Mouse (Mus musculus): ENCODE data around the gene Dlg2. TPM values are rescaled to one million over a fixed set of nuclear protein-coding genes. Genes with fewer than 3 reads are reported as not detected.

Dlg2 gene
- polyA plus RNA-seq, 1 experiment: 0.01 TPM

DNA sequence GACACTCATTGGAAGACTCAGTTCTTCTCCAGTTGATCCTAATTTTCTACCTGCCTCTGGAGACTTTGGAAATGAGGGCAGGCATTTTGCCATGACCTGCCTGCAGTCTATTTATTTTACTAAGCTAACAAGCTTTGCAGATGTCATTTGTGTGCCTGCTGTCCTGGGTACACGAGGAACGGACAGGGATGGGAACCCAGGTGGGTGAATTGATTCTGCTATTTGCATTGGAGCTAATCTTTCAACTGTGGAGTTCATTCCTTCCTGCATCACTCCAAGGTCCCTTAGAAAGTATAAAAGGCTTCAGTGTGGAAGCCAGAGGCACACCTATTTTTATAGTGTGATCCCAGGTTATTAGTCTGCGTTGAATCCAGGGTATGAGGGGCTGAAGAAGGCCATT, 406.3 kb downstream of the Dlg2 start:
- no peak overlapping the region for H3K4me3 ChIP-seq (ENCODE audit: insufficient read depth, poor library complexity, severe bottlenecking)
- H3K79me3 ChIP-seq (ENCODE audit: low read depth): no peaks in the 10 kb centered on the region
- no peaks in the 10 kb centered on the region for H3K36me3 ChIP-seq (ENCODE audit: control insufficient read depth, insufficient read depth)
- TF ChIP-seq MYOG (IDR thresholded peaks at IDR 0.05; ENCODE audit: control insufficient read depth, extremely low read depth, insufficient read length) (no peak), USF1 (IDR thresholded peaks at IDR 0.05; ENCODE audit: low read depth) (no peak), MAX (IDR thresholded peaks at IDR 0.05) (no peak), CTCF (IDR thresholded peaks at IDR 0.05; ENCODE audit: control insufficient read depth, insufficient read depth, insufficient read length) (no peak), MYOD1 (IDR thresholded peaks at IDR 0.05; ENCODE audit: control insufficient read depth, insufficient read length, low read depth) (no peak), CEBPB (IDR thresholded peaks at IDR 0.05; ENCODE audit: low read depth) (no peak), FOSL1 (IDR thresholded peaks at IDR 0.05; ENCODE audit: insufficient read depth, low read length, poor library complexity, severe bottlenecking) (no peak)
- H3ac ChIP-seq (ENCODE audit: control insufficient read depth, insufficient read length, low read depth): no peak overlapping the region
- no peaks in the 10 kb centered on the region for H3K27me3 ChIP-seq (ENCODE audit: control insufficient read depth, insufficient read depth, insufficient read length)
- H3K79me2 ChIP-seq (ENCODE audit: control insufficient read depth, insufficient read depth): no peaks in the 10 kb centered on the region

DNA sequence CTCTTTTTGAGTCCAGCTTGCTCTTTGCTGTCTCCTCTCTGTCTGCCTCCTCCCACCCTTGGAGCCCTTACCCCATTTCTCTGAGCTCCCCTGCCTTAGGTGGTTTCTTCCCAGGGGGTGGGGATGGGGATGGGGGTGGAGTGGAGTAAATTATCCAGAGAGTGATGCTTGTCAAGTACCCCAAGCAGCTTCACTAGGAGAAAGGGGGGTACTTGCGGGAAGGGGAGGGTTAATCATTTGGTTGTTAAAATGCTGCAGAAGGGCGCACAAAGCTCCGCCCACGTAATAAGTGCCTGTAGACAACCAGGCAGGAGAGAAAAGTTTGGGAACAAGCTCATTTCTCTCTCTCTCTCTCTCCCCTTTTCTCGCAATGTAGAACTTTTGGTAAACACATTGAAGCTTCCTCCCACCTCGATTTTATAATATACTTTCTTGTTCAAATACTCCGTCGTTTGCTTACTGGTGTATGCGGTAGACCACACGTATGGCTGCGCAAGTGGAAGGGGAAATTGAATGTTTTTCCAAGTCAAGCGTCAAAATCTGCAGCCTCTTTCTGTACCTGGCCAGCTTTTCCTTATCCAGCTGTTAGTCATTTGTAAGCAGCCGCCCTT, 410.0 kb downstream of the Dlg2 start:
- H3K27me3 ChIP-seq (ENCODE audit: control insufficient read depth, insufficient read depth, insufficient read length): no peaks in the 10 kb centered on the region
- H3K79me2 ChIP-seq (ENCODE audit: control insufficient read depth, insufficient read depth): no peaks in the 10 kb centered on the region
- no peak overlapping the region for H3ac ChIP-seq (ENCODE audit: control insufficient read depth, insufficient read length, low read depth)
- H3K4me3 ChIP-seq (ENCODE audit: insufficient read depth, poor library complexity, severe bottlenecking): no peak overlapping the region
- H3K36me3 ChIP-seq (ENCODE audit: control insufficient read depth, insufficient read depth): no peaks in the 10 kb centered on the region
- no peaks in the 10 kb centered on the region for H3K79me3 ChIP-seq (ENCODE audit: low read depth)
- no peak for TF ChIP-seq MYOD1 (IDR thresholded peaks at IDR 0.05; ENCODE audit: control insufficient read depth, insufficient read length, low read depth)

DNA sequence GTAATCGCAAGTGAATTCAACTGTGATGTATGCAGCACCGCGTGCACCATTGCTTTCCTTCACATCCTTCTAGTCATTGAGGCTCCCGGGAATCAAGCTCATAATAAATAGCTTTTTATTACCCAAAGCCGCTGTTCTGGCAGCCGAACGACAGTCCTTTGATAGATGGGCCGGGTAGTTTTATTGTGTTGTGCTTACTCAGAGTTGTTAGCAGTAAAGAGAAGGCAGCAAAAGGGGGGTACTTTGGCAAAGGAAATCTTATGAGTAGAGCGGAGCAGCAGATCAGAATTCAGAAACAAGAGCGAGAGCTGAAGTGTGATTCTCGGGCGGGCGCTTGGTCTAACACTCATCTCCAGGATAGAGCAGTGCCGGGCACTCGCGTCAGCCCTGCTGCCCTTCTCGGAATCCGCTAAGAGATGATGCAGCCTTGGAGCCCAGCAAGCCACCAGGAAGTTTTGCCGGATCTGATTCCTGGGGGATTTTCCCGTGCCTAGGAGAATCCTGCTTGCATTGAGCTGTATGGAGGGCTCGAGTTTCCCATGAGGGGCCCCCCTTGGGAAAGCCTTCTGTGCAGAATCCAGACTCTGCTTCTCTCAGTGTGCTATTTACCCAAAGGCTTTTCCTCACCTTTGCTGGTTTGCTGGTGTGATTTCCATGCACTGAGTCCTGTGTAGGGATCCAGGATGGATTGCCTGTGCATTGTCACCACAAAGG, 410.7 kb downstream of the Dlg2 start:
- H3ac ChIP-seq (ENCODE audit: control insufficient read depth, insufficient read length, low read depth): no peak overlapping the region
- no peak overlapping the region for H3K4me3 ChIP-seq (ENCODE audit: insufficient read depth, poor library complexity, severe bottlenecking)
- H3K36me3 ChIP-seq (ENCODE audit: control insufficient read depth, insufficient read depth): no peaks in the 10 kb centered on the region
- TF ChIP-seq USF1 (IDR thresholded peaks at IDR 0.05; ENCODE audit: low read depth): no peak
- no peak for TF ChIP-seq FOSL1 (IDR thresholded peaks at IDR 0.05; ENCODE audit: insufficient read depth, low read length, poor library complexity, severe bottlenecking)
- no peak for TF ChIP-seq MAX (IDR thresholded peaks at IDR 0.05)
- no peak for TF ChIP-seq MYOD1 (IDR thresholded peaks at IDR 0.05; ENCODE audit: control insufficient read depth, insufficient read length, low read depth)
- TF ChIP-seq CTCF (IDR thresholded peaks at IDR 0.05; ENCODE audit: control insufficient read depth, insufficient read depth, insufficient read length): no peak
- TF ChIP-seq MYOG (IDR thresholded peaks at IDR 0.05; ENCODE audit: control insufficient read depth, extremely low read depth, insufficient read length): no peak
- TF ChIP-seq CEBPB (IDR thresholded peaks at IDR 0.05; ENCODE audit: low read depth): no peak
- H3K79me2 ChIP-seq (ENCODE audit: control insufficient read depth, insufficient read depth): no peaks in the 10 kb centered on the region
- H3K79me3 ChIP-seq (ENCODE audit: low read depth): no peaks in the 10 kb centered on the region
- H3K27me3 ChIP-seq (ENCODE audit: control insufficient read depth, insufficient read depth, insufficient read length): no peaks in the 10 kb centered on the region

DNA sequence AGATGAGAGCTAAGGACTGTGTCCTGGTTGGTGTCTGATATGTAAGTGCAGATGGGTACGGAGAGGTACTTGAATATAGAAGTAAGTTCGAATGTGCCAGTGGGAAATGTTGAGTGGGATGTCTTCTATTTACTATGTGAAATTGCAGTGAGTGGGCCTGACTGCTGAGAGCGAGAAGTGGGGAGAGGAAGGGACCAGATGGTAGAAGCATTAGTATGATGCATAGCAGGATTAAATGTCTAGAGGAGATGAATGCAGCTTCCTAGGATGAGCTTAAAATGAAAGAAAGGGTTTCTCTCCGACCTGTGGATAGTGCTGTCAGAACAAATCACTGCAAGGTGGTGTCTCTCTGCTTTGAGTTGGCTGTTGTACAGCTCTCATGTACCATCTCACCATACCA, 451.0 kb downstream of the Dlg2 start:
- no peaks in the 10 kb centered on the region for H3K79me2 ChIP-seq (ENCODE audit: control insufficient read depth, insufficient read depth)
- H3K79me3 ChIP-seq (ENCODE audit: low read depth): no peaks in the 10 kb centered on the region
- H3K36me3 ChIP-seq (ENCODE audit: control insufficient read depth, insufficient read depth): no peaks in the 10 kb centered on the region
- no peaks in the 10 kb centered on the region for H3K27me3 ChIP-seq (ENCODE audit: control insufficient read depth, insufficient read depth, insufficient read length)
- TF ChIP-seq FOSL1 (IDR thresholded peaks at IDR 0.05; ENCODE audit: insufficient read depth, low read length, poor library complexity, severe bottlenecking): no peak
- H3ac ChIP-seq (ENCODE audit: control insufficient read depth, insufficient read length, low read depth): no peak overlapping the region
- H3K4me3 ChIP-seq (ENCODE audit: insufficient read depth, poor library complexity, severe bottlenecking): no peak overlapping the region

- H3K79me3 ChIP-seq (ENCODE audit: low read depth): no peaks in the 10 kb centered on the region
- H3K27me3 ChIP-seq (ENCODE audit: control insufficient read depth, insufficient read depth, insufficient read length): no peaks in the 10 kb centered on the region
- TF ChIP-seq MAX (IDR thresholded peaks at IDR 0.05) (no peak), MYOG (IDR thresholded peaks at IDR 0.05; ENCODE audit: control insufficient read depth, extremely low read depth, insufficient read length) (no peak), CTCF (IDR thresholded peaks at IDR 0.05; ENCODE audit: control insufficient read depth, insufficient read depth, insufficient read length) (no peak), FOSL1 (IDR thresholded peaks at IDR 0.05; ENCODE audit: insufficient read depth, low read length, poor library complexity, severe bottlenecking) (no peak), CEBPB (IDR thresholded peaks at IDR 0.05; ENCODE audit: low read depth) (no peak), USF1 (IDR thresholded peaks at IDR 0.05; ENCODE audit: low read depth) (no peak), MYOD1 (IDR thresholded peaks at IDR 0.05; ENCODE audit: control insufficient read depth, insufficient read length, low read depth) (no peak)
- no peak overlapping the region for H3K4me3 ChIP-seq (ENCODE audit: insufficient read depth, poor library complexity, severe bottlenecking)
- H3ac ChIP-seq (ENCODE audit: control insufficient read depth, insufficient read length, low read depth): no peak overlapping the region
- H3K79me2 ChIP-seq (ENCODE audit: control insufficient read depth, insufficient read depth): no peaks in the 10 kb centered on the region
- no peaks in the 10 kb centered on the region for H3K36me3 ChIP-seq (ENCODE audit: control insufficient read depth, insufficient read depth)
Measured at GRCm38 (mm10) chr7:90940726-90941125, 464.3 kb downstream of the Dlg2 start.

DNA sequence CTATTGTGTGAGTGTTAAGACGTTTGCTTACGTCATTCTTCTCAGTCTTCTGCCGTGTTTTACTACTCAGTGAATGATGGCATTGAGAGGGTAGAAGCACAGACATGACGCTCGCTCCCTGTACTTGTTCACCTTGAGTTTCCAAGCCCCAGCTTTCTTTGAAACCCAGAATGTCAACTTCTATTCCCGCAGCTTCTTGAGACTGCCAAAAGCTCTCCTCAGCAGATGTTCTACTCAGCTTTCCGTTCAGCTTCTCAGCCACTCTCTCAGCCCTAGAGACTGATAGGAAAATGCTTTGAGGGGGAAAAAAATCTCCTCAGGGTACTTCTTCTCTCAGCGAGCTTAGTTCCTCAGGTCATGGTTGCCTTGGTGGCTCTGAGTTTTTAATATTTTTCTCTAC, 470.6 kb downstream of the Dlg2 start:
- TF ChIP-seq CEBPB (IDR thresholded peaks at IDR 0.05; ENCODE audit: low read depth): no peak
- no peak for TF ChIP-seq MYOD1 (IDR thresholded peaks at IDR 0.05; ENCODE audit: control insufficient read depth, insufficient read length, low read depth)
- no peak for TF ChIP-seq FOSL1 (IDR thresholded peaks at IDR 0.05; ENCODE audit: insufficient read depth, low read length, poor library complexity, severe bottlenecking)
- TF ChIP-seq MYOG (IDR thresholded peaks at IDR 0.05; ENCODE audit: control insufficient read depth, extremely low read depth, insufficient read length): no peak
- no peak for TF ChIP-seq CTCF (IDR thresholded peaks at IDR 0.05; ENCODE audit: control insufficient read depth, insufficient read depth, insufficient read length)
- TF ChIP-seq MAX (IDR thresholded peaks at IDR 0.05): no peak
- no peak for TF ChIP-seq USF1 (IDR thresholded peaks at IDR 0.05; ENCODE audit: low read depth)
- no peak overlapping the region for H3K4me3 ChIP-seq (ENCODE audit: insufficient read depth, poor library complexity, severe bottlenecking)

More for the DNA sequence above, 470.6 kb downstream of the Dlg2 start:
- no peaks in the 10 kb centered on the region for H3K79me2 ChIP-seq (ENCODE audit: control insufficient read depth, insufficient read depth)
- no peaks in the 10 kb centered on the region for H3K36me3 ChIP-seq (ENCODE audit: control insufficient read depth, insufficient read depth)
- H3ac ChIP-seq (ENCODE audit: control insufficient read depth, insufficient read length, low read depth): no peak overlapping the region
- no peaks in the 10 kb centered on the region for H3K79me3 ChIP-seq (ENCODE audit: low read depth)
- no peaks in the 10 kb centered on the region for H3K27me3 ChIP-seq (ENCODE audit: control insufficient read depth, insufficient read depth, insufficient read length)

Data from C2C12 (cell line).